Mouse (Mus musculus): ENCODE results near the gene Smco4. TPM values are rescaled to one million over a fixed set of nuclear protein-coding genes. Genes with fewer than 3 reads are reported as not detected.
"Not testable (repeated sequence)": the region's sequence is repeated elsewhere in the genome, so short reads cannot be mapped to it uniquely, and the experiment has no call there.

The Smco4 gene
- total and polyA plus RNA-seq, 2 experiments from 2014 or later = 0.64 to 4.4 TPM

- Histone ChIP-seq H3K9me3 (ENCODE audit: low read length) (no peaks in the 10 kb centered on the region), H3K4me3 (ENCODE audit: low read depth, low read length) (no peak overlapping the region), H3K27ac (ENCODE audit: low read depth, low read length) (no peak overlapping the region), H3K36me3 (ENCODE audit: insufficient read depth) (no peaks in the 10 kb centered on the region), H3K4me2 (ENCODE audit: low read depth) (no peak overlapping the region), H3K9ac (no peak overlapping the region), H3K27me3 (ENCODE audit: insufficient read depth, low read length) (no peaks in the 10 kb centered on the region), H3K4me1 (ENCODE audit: insufficient read depth) (peaks cover 5% of the 10 kb centered on the region; the same call in 1 of the 2 replicates)
- ATAC-seq = no peak
- TF ChIP-seq CTCF (IDR thresholded peaks at IDR 0.05; ENCODE audit: low read depth) = no peak
- no peak for DNase-seq
Observed at GRCm38 (mm10) chr9:15489293-15489692, 3.9 kb upstream of the Smco4 start.

DNA sequence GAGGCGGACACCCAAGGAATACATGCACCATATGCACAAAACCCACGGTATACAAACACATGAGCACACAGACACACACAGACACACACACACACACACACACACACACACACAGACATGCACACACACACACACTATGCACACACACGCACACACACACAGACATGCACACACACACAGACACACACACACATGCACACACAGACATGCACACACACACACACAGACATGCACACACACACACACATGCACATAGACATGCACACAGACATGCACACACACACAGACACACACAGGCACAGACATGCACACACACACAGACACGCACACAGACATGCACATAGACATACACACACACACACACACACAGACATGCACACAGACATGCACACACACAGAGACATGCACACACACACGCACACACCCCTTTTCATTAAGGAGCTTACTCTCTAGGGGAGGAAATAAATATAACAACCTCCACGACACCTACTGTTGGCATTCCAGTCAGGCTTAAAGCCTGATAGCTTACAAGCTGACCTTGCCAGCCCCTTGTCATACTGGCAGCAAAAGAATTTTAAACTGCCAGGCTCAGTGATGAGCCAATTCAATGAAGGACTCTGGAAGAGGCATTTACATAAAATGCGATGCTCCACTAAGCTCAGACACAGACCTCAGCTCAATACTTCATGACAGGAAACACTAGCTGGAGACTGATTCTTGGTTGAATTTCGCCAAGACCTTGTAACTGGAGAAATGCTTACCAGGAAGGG lies 2.7 kb upstream of the Smco4 start:
- 82% methylated on average over 8 of the region's 8 CpGs for WGBS
- H3K4me2 ChIP-seq (ENCODE audit: low read depth) = no peak overlapping the region
- H3K27me3 ChIP-seq (ENCODE audit: insufficient read depth, low read length) = no peaks in the 10 kb centered on the region
- H3K27ac ChIP-seq (ENCODE audit: low read depth, low read length) = no peak overlapping the region
- TF ChIP-seq CTCF (IDR thresholded peaks at IDR 0.05; ENCODE audit: low read depth) = no peak
- H3K9me3 ChIP-seq (ENCODE audit: low read length) = no peaks in the 10 kb centered on the region
- ATAC-seq = no peak
- H3K9ac ChIP-seq = no peak overlapping the region
- no peak overlapping the region for H3K4me3 ChIP-seq (ENCODE audit: low read depth, low read length)
- peaks cover 10% of the 10 kb centered on the region; the same call in 1 of the 2 replicates for H3K4me1 ChIP-seq (ENCODE audit: insufficient read depth)
- no peaks in the 10 kb centered on the region for H3K36me3 ChIP-seq (ENCODE audit: insufficient read depth)
- DNase-seq = no peak

DNA sequence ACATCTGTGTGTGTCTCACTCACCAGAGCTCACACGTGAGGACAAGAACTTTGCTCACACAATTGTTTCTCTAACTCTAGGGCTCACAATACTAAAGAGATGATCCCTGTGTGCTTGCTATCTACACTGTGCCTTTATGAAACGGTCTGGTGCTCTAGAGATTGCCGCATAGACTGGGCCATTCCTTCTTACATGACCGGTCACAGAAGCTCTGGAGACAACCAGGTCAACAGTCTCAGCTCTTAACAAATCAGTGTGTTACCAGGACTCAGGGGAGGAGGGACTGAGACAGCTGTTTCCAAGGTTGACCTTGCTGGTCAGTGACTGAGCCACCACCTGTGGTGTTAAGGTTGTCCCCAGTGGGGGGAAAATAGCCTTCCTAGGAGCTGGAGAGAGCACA lies 1.5 kb upstream of the Smco4 start:
- Histone ChIP-seq H3K36me3 (ENCODE audit: insufficient read depth) (no peaks in the 10 kb centered on the region), H3K4me1 (ENCODE audit: insufficient read depth) (peaks cover 10% of the 10 kb centered on the region; the same call in 1 of the 2 replicates), H3K9me3 (ENCODE audit: low read length) (no peaks in the 10 kb centered on the region), H3K27me3 (ENCODE audit: insufficient read depth, low read length) (no peaks in the 10 kb centered on the region), H3K9ac (no peak overlapping the region), H3K4me2 (ENCODE audit: low read depth) (no peak overlapping the region), H3K4me3 (ENCODE audit: low read depth, low read length) (no peak overlapping the region), H3K27ac (ENCODE audit: low read depth, low read length) (no peak overlapping the region)
- 89% methylated on average over 4 of the region's 4 CpGs for WGBS
- ATAC-seq = no peak
- TF ChIP-seq CTCF (IDR thresholded peaks at IDR 0.05; ENCODE audit: low read depth) = no peak
- DNase-seq = no peak

DNA sequence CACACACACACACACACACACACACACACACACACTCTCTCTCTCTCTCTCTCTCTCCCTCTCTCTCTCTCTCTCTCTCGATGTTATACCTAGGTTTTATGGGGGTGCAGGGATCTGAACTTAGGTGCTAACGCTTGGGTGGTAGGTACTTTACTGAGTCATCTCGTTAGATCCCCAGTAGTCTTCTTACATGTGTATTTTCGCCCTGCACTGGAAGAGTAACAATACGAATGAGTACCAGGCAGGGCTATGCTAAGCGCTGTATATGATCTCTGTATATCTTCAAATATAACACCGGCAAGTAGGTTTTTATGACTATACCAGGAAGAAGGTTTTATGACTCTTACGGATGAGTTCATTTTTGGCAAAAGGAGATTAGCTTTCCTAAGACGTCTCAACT lies 831 bp upstream of the Smco4 start:
- no peak overlapping the region for H3K9ac ChIP-seq
- H3K4me2 ChIP-seq (ENCODE audit: low read depth) = no peak overlapping the region
- H3K27me3 ChIP-seq (ENCODE audit: insufficient read depth, low read length) = no peaks in the 10 kb centered on the region
- 82% methylated on average over 9 of the region's 9 CpGs for WGBS
- DNase-seq = no peak
- peaks cover 10% of the 10 kb centered on the region; the same call in 1 of the 2 replicates for H3K4me1 ChIP-seq (ENCODE audit: insufficient read depth)
- H3K36me3 ChIP-seq (ENCODE audit: insufficient read depth) = no peaks in the 10 kb centered on the region
- no peak overlapping the region for H3K27ac ChIP-seq (ENCODE audit: low read depth, low read length)
- no peak for ATAC-seq
- no peak for TF ChIP-seq CTCF (IDR thresholded peaks at IDR 0.05; ENCODE audit: low read depth)
- H3K9me3 ChIP-seq (ENCODE audit: low read length) = no peaks in the 10 kb centered on the region
- H3K4me3 ChIP-seq (ENCODE audit: low read depth, low read length) = no peak overlapping the region

GRCm38 (mm10) chr9:15493925-15494558 lies 810 bp downstream of the Smco4 start:
- H3K4me3 ChIP-seq (ENCODE audit: low read depth, low read length) = peak overlapping the region; percentile 76
- H3K27me3 ChIP-seq (ENCODE audit: insufficient read depth, low read length) = no peaks in the 10 kb centered on the region
- H3K4me1 ChIP-seq (ENCODE audit: insufficient read depth) = peaks cover 13% of the 10 kb centered on the region
- peak overlapping the region; percentile 66 for H3K27ac ChIP-seq (ENCODE audit: low read depth, low read length)
- TF ChIP-seq CTCF (IDR thresholded peaks at IDR 0.05; ENCODE audit: low read depth) = peak; percentile 72
- H3K36me3 ChIP-seq (ENCODE audit: insufficient read depth) = no peaks in the 10 kb centered on the region
- WGBS = 2% methylated on average over 37 of the region's 37 CpGs
- DNase-seq (peak; percentile 81), ATAC-seq (peak; percentile 82)
- peak overlapping the region; percentile 92 for H3K4me2 ChIP-seq (ENCODE audit: low read depth)
- H3K9me3 ChIP-seq (ENCODE audit: low read length) = no peaks in the 10 kb centered on the region
- peak overlapping the region; percentile 68 for H3K9ac ChIP-seq

DNA sequence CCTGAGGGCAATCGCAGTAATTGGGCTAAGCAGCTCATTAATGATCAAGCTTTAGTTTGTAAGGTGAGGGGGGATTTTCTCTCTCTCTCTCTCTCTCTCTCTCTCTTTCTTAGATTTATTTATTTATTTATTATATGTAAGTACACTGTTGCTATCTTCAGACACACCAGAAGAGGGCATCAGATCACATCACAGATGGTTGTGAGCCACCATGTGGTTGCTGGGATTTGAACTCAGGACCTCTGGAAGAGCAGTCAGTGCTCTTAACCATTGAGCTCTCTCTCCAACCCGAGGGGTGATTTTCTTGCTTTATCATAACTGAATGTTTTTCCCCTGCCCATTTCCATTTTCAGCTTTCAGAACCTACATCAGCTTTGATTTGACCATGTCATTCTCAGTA lies 2.0 kb downstream of the Smco4 start:
- H3K4me1 ChIP-seq (ENCODE audit: insufficient read depth) = peaks cover 15% of the 10 kb centered on the region
- H3K4me3 ChIP-seq (ENCODE audit: low read depth, low read length); H3K27ac ChIP-seq (ENCODE audit: low read depth, low read length); H3K27me3 ChIP-seq (ENCODE audit: insufficient read depth, low read length); DNase-seq; H3K9me3 ChIP-seq (ENCODE audit: low read length); H3K36me3 ChIP-seq (ENCODE audit: insufficient read depth); H3K9ac ChIP-seq; ATAC-seq; H3K4me2 ChIP-seq (ENCODE audit: low read depth): not testable (repeated sequence)
- WGBS = 86% methylated on average over 2 of the region's 2 CpGs
- TF ChIP-seq CTCF (IDR thresholded peaks at IDR 0.05; ENCODE audit: low read depth) = peak; percentile 27

GRCm38 (mm10) chr9:15495921-15496577 lies 2.8 kb downstream of the Smco4 start:
- H3K9me3 ChIP-seq (ENCODE audit: low read length) = no peaks in the 10 kb centered on the region
- H3K27ac ChIP-seq (ENCODE audit: low read depth, low read length) = no peak overlapping the region
- H3K27me3 ChIP-seq (ENCODE audit: insufficient read depth, low read length) = no peaks in the 10 kb centered on the region
- no peaks in the 10 kb centered on the region for H3K36me3 ChIP-seq (ENCODE audit: insufficient read depth)
- peaks cover 15% of the 10 kb centered on the region for H3K4me1 ChIP-seq (ENCODE audit: insufficient read depth)
- no peak for DNase-seq
- 0 out of 2 replicates have a peak overlapping the region, but pooled peaks have one; percentile 0 for H3K9ac ChIP-seq
- TF ChIP-seq CTCF (IDR thresholded peaks at IDR 0.05; ENCODE audit: low read depth) = no peak
- WGBS = 41% methylated on average over 8 of the region's 8 CpGs
- H3K4me2 ChIP-seq (ENCODE audit: low read depth) = no peak overlapping the region
- H3K4me3 ChIP-seq (ENCODE audit: low read depth, low read length) = no peak overlapping the region
- ATAC-seq = no peak
